Mouse (Mus musculus): ENCODE data around the gene Mepce.

GRCm38 (mm10) chr5:137742836-137743235 is 44.6 kb downstream of the Mepce start:
- no peak for TF ChIP-seq CTCF (IDR thresholded peaks at IDR 0.05; ENCODE audit: low read depth, low read length)
- no peak for TF ChIP-seq POLR2A (IDR thresholded peaks at IDR 0.05; ENCODE audit: borderline replicate concordance, low read depth, low read length)
